Mouse (Mus musculus) testis, adult 2 months (tissue): ENCODE measurements around the gene Kalrn. TPM values are rescaled to one million over a fixed set of nuclear protein-coding genes. Genes with fewer than 3 reads are reported as not detected.
A peak's percentile ranks its signal among the peaks of the same experiment; 100 is the strongest.

Experiments used
- H3K27ac ChIP-seq: fragments of 200-500 bp; 2 replicates; pipeline ENCODE4 v1.5.1; 2012; ENCODE audit warnings: low read depth, low read length; ENCODE audit not compliant: control insufficient read depth, insufficient read depth
- H3K27me3 ChIP-seq: fragments of 200-500 bp; 2 replicates; pipeline ENCODE4 v1.6.1; 2012; ENCODE audit warnings: mild to moderate bottlenecking, low read length, moderate library complexity; ENCODE audit not compliant: control insufficient read depth, insufficient read depth
- H3K36me3 ChIP-seq: fragments of 200-500 bp; 2 replicates; pipeline ENCODE4 v1.6.1; 2012; ENCODE audit warnings: mild to moderate bottlenecking, low read length; ENCODE audit not compliant: control insufficient read depth, insufficient read depth
- H3K4me1 ChIP-seq: fragments of 200-500 bp; 2 replicates; pipeline ENCODE4 v1.6.1; 2012; ENCODE audit warnings: low read length; ENCODE audit not compliant: control insufficient read depth, insufficient read depth
- H3K4me3 ChIP-seq: fragments of 200-500 bp; 2 replicates; pipeline ENCODE4 v1.5.1; 2012; ENCODE audit warnings: low read depth, mild to moderate bottlenecking, low read length, moderate library complexity, mixed read lengths; ENCODE audit not compliant: control insufficient read depth
- CTCF ChIP-seq: fragments of 200-500 bp; IDR thresholded peaks from 2 replicates; pipeline ENCODE4 v1.5.1; 2012; ENCODE audit warnings: low read depth, mild to moderate bottlenecking, inconsistent platforms, low read length, moderate library complexity; ENCODE audit not compliant: control insufficient read depth, insufficient read depth, insufficient replicate concordance
- POLR2A ChIP-seq: fragments of 200-500 bp; IDR thresholded peaks from 2 replicates; pipeline ENCODE4 v1.6.1; 2012; ENCODE audit warnings: low read depth, mild to moderate bottlenecking, inconsistent platforms, low read length, moderate library complexity; ENCODE audit not compliant: control insufficient read depth
- polyA plus RNA-seq: library from polyadenylated mRNA; depleted of rRNA; stranded (reverse); fragments of >200 nt; gene quantifications from 2 replicates; pipeline ENCODE4 v1.2.3, GENCODE M21; 2012

Gene Kalrn
- polyA plus RNA-seq, 1 experiment: 5.7 TPM

GRCm38 (mm10) chr16:33941271-33941781 is 632.0 kb downstream of the Kalrn start:
- TF ChIP-seq CTCF (no peak), POLR2A (no peak)
- no peaks in the 10 kb centered on the region for H3K36me3 ChIP-seq
- no peaks in the 10 kb centered on the region for H3K27me3 ChIP-seq
- H3K4me3 ChIP-seq: no peak overlapping the region
- H3K27ac ChIP-seq: peak overlapping the region; percentile 40
- no peaks in the 10 kb centered on the region for H3K4me1 ChIP-seq

- Histone ChIP-seq H3K4me3 (no peak overlapping the region), H3K4me1 (no peaks in the 10 kb centered on the region), H3K27me3 (no peaks in the 10 kb centered on the region), H3K36me3 (no peaks in the 10 kb centered on the region), H3K27ac (no peak overlapping the region)
- no peak for TF ChIP-seq POLR2A
- TF ChIP-seq CTCF: no peak
Observed at GRCm38 (mm10) chr16:33940095-33940494, 633.2 kb downstream of the Kalrn start.

- TF ChIP-seq POLR2A (no peak), CTCF (no peak)
- Histone ChIP-seq H3K36me3 (no peaks in the 10 kb centered on the region), H3K27ac (no peak overlapping the region), H3K27me3 (no peaks in the 10 kb centered on the region), H3K4me1 (no peaks in the 10 kb centered on the region; the same call in 1 of the 2 replicates), H3K4me3 (no peak overlapping the region)
Observed at GRCm38 (mm10) chr16:33939636-33940035, 633.7 kb downstream of the Kalrn start.

GRCm38 (mm10) chr16:33939133-33939531 is 634.2 kb downstream of the Kalrn start:
- Histone ChIP-seq H3K4me3 (no peak overlapping the region), H3K27ac (no peak overlapping the region), H3K27me3 (no peaks in the 10 kb centered on the region), H3K36me3 (no peaks in the 10 kb centered on the region), H3K4me1 (no peaks in the 10 kb centered on the region; the same call in 1 of the 2 replicates)
- TF ChIP-seq POLR2A: no peak
- no peak for TF ChIP-seq CTCF

GRCm38 (mm10) chr16:33938311-33939132 is 634.8 kb downstream of the Kalrn start:
- H3K4me1 ChIP-seq: no peaks in the 10 kb centered on the region; the same call in 1 of the 2 replicates
- peak overlapping the region; percentile 25; the same call in 1 of the 2 replicates for H3K27ac ChIP-seq
- no peaks in the 10 kb centered on the region for H3K27me3 ChIP-seq
- H3K36me3 ChIP-seq: no peaks in the 10 kb centered on the region
- TF ChIP-seq POLR2A: no peak
- TF ChIP-seq CTCF: no peak
- no peak overlapping the region for H3K4me3 ChIP-seq

GRCm38 (mm10) chr16:33937567-33937966 is 635.8 kb downstream of the Kalrn start:
- Histone ChIP-seq H3K27ac (no peak overlapping the region; the same call in 1 of the 2 replicates), H3K36me3 (no peaks in the 10 kb centered on the region), H3K4me3 (no peak overlapping the region), H3K4me1 (peaks cover 2% of the 10 kb centered on the region; the same call in 1 of the 2 replicates), H3K27me3 (no peaks in the 10 kb centered on the region)
- no peak for TF ChIP-seq POLR2A
- TF ChIP-seq CTCF: no peak

- no peaks in the 10 kb centered on the region for H3K27me3 ChIP-seq
- no peak overlapping the region for H3K4me3 ChIP-seq
- peaks cover 4% of the 10 kb centered on the region; the same call in 1 of the 2 replicates for H3K4me1 ChIP-seq
- H3K36me3 ChIP-seq: no peaks in the 10 kb centered on the region
- TF ChIP-seq POLR2A: no peak
- no peak for TF ChIP-seq CTCF
- peak overlapping the region; percentile 5; the same call in 1 of the 2 replicates for H3K27ac ChIP-seq
Observed at GRCm38 (mm10) chr16:33936885-33937284, 636.4 kb downstream of the Kalrn start.
